Mouse (Mus musculus) forelimb bud, embryonic 11.5 days (tissue): ENCODE measurements around the gene Cwh43.
"Not testable (repeated sequence)": the region's sequence is repeated elsewhere in the genome, so short reads cannot be mapped to it uniquely, and the experiment has no call there.

ENCODE experiments used
- DNase-seq: peaks from one replicate; pipeline ENCODE4 v3.0.0-alpha.2; 2012; ENCODE audit warnings: low read depth, low spot score

Cwh43 gene

GRCm38 (mm10) chr5:73474412-73475405, 68.8 kb downstream of the Cwh43 start:
- no peak for DNase-seq

GRCm38 (mm10) chr5:73480700-73481099, 74.8 kb downstream of the Cwh43 start, which contains the start of gene Dcun1d4:
TSS of gene Dcun1d4 (plus strand) at chr5:73481000.
- DNase-seq, result no peak

- no peak for DNase-seq
These were observed 75.5 kb downstream of the Cwh43 start for GRCm38 (mm10) chr5:73481401-73481800.

- not testable (repeated sequence) for DNase-seq
These were observed 76.5 kb downstream of the Cwh43 start for GRCm38 (mm10) chr5:73482381-73482780.

GRCm38 (mm10) chr5:73484016-73484615, 78.2 kb downstream of the Cwh43 start:
- no peak for DNase-seq

GRCm38 (mm10) chr5:73486451-73486850, 80.6 kb downstream of the Cwh43 start:
- DNase-seq, result peak; percentile 5

GRCm38 (mm10) chr5:73489915-73490314, 84.0 kb downstream of the Cwh43 start:
- peak; percentile 35 for DNase-seq

GRCm38 (mm10) chr5:73490596-73491073, 84.8 kb downstream of the Cwh43 start:
- DNase-seq, result peak; percentile 99

GRCm38 (mm10) chr5:73491074-73491836, 85.4 kb downstream of the Cwh43 start:
- no peak for DNase-seq

- DNase-seq, result peak; percentile 84
These were observed 86.2 kb downstream of the Cwh43 start for GRCm38 (mm10) chr5:73491837-73492720.

- no peak for DNase-seq
These were observed 91.5 kb downstream of the Cwh43 start for GRCm38 (mm10) chr5:73497401-73497800.

GRCm38 (mm10) chr5:73498559-73498958, 92.7 kb downstream of the Cwh43 start:
- no peak for DNase-seq

- no peak for DNase-seq
These were observed 95.1 kb downstream of the Cwh43 start for GRCm38 (mm10) chr5:73500867-73501440.

GRCm38 (mm10) chr5:73502422-73502821, 96.5 kb downstream of the Cwh43 start:
- DNase-seq, result no peak
